Mouse (Mus musculus): Measurements from ENCODE around the gene Bnip2.
"Not testable (repeated sequence)": the region's sequence is repeated elsewhere in the genome, so short reads cannot be mapped to it uniquely, and the experiment has no call there.

DNA sequence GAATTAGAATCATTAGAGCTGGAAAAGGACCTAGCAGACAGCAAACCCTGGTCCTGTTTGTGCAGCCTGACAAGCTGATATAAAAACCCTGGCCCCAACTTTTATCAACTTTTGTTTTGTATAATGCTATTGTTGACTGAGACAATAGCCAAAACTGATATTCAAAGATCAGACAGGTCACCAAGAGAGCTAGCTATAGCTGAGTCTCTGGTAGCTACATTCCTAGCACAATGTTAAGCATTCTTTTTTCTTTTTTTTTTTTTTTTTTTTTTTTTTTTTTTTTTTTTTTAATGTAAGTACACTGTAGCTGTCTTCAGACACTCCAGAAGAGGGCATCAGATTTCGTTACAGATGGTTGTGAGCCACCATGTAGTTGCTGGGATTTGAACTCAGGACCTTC lies 34.3 kb downstream of the Bnip2 start:
- not testable (repeated sequence) for TF ChIP-seq CTCF (IDR thresholded peaks at IDR 0.05; ENCODE audit: low read depth, low read length); POLR2A (IDR thresholded peaks at IDR 0.05; ENCODE audit: extremely low read depth, insufficient read depth, low read length)
